Mouse (Mus musculus) liver, embryonic 11.5 days (tissue): ENCODE data around the gene Rps8. TPM values are rescaled to one million over a fixed set of nuclear protein-coding genes. Genes with fewer than 3 reads are reported as not detected.
A peak's percentile ranks its signal among the peaks of the same experiment; 100 is the strongest.

ENCODE experiments used
- ATAC-seq: fragments of 200-750 bp; cut with Nextera tagmentation; replicated peaks from 2 replicates; pipeline ENCODE4 v1.8.0; 2017; ENCODE audit warnings: moderate number of reproducible peaks, mild to moderate bottlenecking, moderate TSS enrichment, moderate library complexity; ENCODE audit not compliant: low FRiP score
- DNase-seq: peaks from one replicate; pipeline ENCODE4 v3.0.0-alpha.2; 2017; ENCODE audit warnings: low spot score
- H3K27ac ChIP-seq: fragments of 300-500 bp; sonication (generic); 2 replicates; pipeline ENCODE4 v1.5.1; 2014; ENCODE audit warnings: mild to moderate bottlenecking, low read depth, low read length, control low read depth
- H3K27me3 ChIP-seq: fragments of 300-500 bp; sonication (generic); replicated peaks from 2 replicates; pipeline ENCODE4 v1.6.1; 2014; ENCODE audit warnings: low read length, mixed read lengths; ENCODE audit not compliant: control insufficient read depth, insufficient read depth
- H3K36me3 ChIP-seq: fragments of 300-500 bp; sonication (generic); 2 replicates; pipeline ENCODE4 v1.6.1; 2014; ENCODE audit warnings: mild to moderate bottlenecking, low read length, moderate library complexity, mixed read lengths; ENCODE audit not compliant: control insufficient read depth, insufficient read depth
- H3K4me1 ChIP-seq: fragments of 300-500 bp; sonication (generic); replicated peaks from 2 replicates; pipeline ENCODE4 v1.6.1; 2014; ENCODE audit warnings: low read length, mixed read lengths; ENCODE audit not compliant: control insufficient read depth, insufficient read depth
- H3K4me2 ChIP-seq: fragments of 300-500 bp; sonication (generic); 2 replicates; pipeline ENCODE4 v1.6.1; 2014; ENCODE audit warnings: mild to moderate bottlenecking, control low read depth, moderate library complexity
- H3K4me3 ChIP-seq: fragments of 300-500 bp; sonication (generic); 2 replicates; pipeline ENCODE4 v1.5.1; 2014; ENCODE audit warnings: low read depth, low read length, control low read depth
- H3K9ac ChIP-seq: fragments of 300-500 bp; sonication (generic); 2 replicates; pipeline ENCODE4 v1.6.1; 2014; ENCODE audit warnings: low read depth, low read length, control low read depth
- H3K9me3 ChIP-seq: fragments of 300-500 bp; sonication (generic); 2 replicates; pipeline ENCODE4 v1.6.1; 2016; ENCODE audit warnings: low read length, inconsistent platforms, mixed read lengths; ENCODE audit not compliant: control insufficient read depth
- WGBS: fragments of 180-500 bp; shearing (Covaris S2); extraction: QIAGEN DNeasy Blood & Tissue Kit; methylation state at CpG from one replicate; pipeline ENCODE4 v1.1.7; 2014; 5-methylcytosine and 5-hydroxymethylcytosine counted together
- polyA plus RNA-seq: library from polyadenylated mRNA; unstranded; fragments of >200 nt; fragmentation: Nextera tagmentation; extraction: Ambion mirVana; gene quantifications from 2 replicates; pipeline ENCODE4 v1.2.1, GENCODE M21; 2014

The Rps8 gene
- polyA plus RNA-seq, 1 experiment from 2014 or later = 1,481 TPM

GRCm38 (mm10) chr4:117124518-117125347 lies 31.3 kb downstream of the Rps8 start:
- H3K36me3 ChIP-seq = peaks cover 3% of the 10 kb centered on the region; the same call in 1 of the 2 replicates
- peak overlapping the region; percentile 38 for H3K4me2 ChIP-seq
- H3K27ac ChIP-seq = peak overlapping the region; percentile 47
- 28% methylated on average over 14 of the region's 14 CpGs for WGBS
- peaks cover 32% of the 10 kb centered on the region for H3K4me1 ChIP-seq
- H3K9ac ChIP-seq = peak overlapping the region; percentile 50
- no peaks in the 10 kb centered on the region for H3K27me3 ChIP-seq
- DNase-seq = peak; percentile 54
- ATAC-seq = no peak
- H3K9me3 ChIP-seq = no peaks in the 10 kb centered on the region
- H3K4me3 ChIP-seq = no peak overlapping the region

- 0 out of 2 replicates have a peak, but pooled peaks cover 2% of the 10 kb centered on the region for H3K36me3 ChIP-seq
- ATAC-seq = no peak
- peak overlapping the region; percentile 38; the same call in 1 of the 2 replicates for H3K4me2 ChIP-seq
- no peak for DNase-seq
- no peak overlapping the region; the same call in 1 of the 2 replicates for H3K27ac ChIP-seq
- 65% methylated on average over 3 of the region's 3 CpGs for WGBS
- no peaks in the 10 kb centered on the region for H3K27me3 ChIP-seq
- H3K9me3 ChIP-seq = no peaks in the 10 kb centered on the region
- H3K4me1 ChIP-seq = peaks cover 35% of the 10 kb centered on the region
- H3K9ac ChIP-seq = peak overlapping the region; percentile 50
- H3K4me3 ChIP-seq = no peak overlapping the region
Observed at GRCm38 (mm10) chr4:117124218-117124517, 31.9 kb downstream of the Rps8 start.

DNA sequence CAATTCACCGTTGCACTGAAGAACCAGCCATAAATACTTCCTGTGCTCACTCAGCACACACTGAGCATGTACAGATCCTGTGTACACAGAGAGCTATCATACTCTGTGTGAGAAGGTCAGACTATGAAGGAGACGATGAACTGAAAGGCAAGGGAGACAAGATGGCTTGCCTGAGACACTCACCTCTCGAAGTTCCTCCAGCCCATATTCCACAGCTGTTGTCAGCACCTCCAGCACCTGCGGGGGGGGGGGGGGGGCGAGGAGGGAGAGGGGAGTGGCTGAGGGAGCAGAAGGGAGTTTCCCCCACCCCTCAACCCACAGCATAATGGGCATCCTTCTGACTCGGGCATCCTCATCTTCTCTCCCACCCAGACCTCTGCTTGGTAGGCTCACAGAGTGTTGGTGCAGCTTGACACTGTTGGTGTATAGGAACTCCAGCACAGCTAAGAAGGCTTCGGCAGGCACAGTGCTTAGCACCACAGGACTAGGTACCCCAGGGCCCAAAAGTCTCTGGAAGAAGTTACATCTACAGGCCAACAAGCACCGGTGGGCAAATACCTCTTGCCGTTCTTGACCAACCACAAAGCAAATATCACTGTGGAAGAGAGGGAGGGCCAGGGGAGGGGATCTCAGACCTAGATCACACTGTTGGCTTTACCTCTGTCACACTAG lies 32.4 kb downstream of the Rps8 start:
- H3K27ac ChIP-seq = no peak overlapping the region
- H3K4me3 ChIP-seq = no peak overlapping the region
- DNase-seq (no peak), ATAC-seq (no peak)
- WGBS = 77% methylated on average over 7 of the region's 9 CpGs
- 0 out of 2 replicates have a peak, but pooled peaks cover 2% of the 10 kb centered on the region for H3K36me3 ChIP-seq
- H3K27me3 ChIP-seq = no peaks in the 10 kb centered on the region
- H3K9ac ChIP-seq = no peak overlapping the region
- H3K9me3 ChIP-seq = no peaks in the 10 kb centered on the region
- no peak overlapping the region for H3K4me2 ChIP-seq
- peaks cover 35% of the 10 kb centered on the region for H3K4me1 ChIP-seq

DNA sequence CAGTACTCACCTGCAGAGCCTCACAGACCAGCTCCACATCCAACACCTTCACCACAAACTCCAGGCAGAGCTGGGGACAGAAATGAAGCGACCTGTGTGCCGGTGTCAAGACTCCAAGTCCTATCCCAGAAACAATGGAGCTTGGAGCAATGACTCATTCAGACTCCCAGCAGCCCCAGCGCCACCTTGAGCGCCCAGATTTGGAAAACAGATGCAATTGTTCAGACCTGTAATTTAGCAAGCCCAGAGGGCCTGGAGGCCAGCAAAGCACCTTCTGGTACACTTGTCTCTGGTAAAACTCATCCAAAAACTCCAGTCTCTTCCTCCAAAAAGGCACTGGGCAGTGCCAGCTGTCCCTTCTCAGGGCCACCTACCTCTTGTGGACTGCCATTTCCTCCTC lies 33.8 kb downstream of the Rps8 start:
- no peak overlapping the region for H3K27ac ChIP-seq
- H3K9ac ChIP-seq = no peak overlapping the region
- H3K9me3 ChIP-seq = no peaks in the 10 kb centered on the region
- ATAC-seq = no peak
- no peak overlapping the region for H3K4me2 ChIP-seq
- WGBS = 91% methylated on average over 4 of the region's 4 CpGs
- no peak for DNase-seq
- H3K27me3 ChIP-seq = no peaks in the 10 kb centered on the region
- H3K4me1 ChIP-seq = peaks cover 35% of the 10 kb centered on the region
- no peaks in the 10 kb centered on the region for H3K36me3 ChIP-seq
- H3K4me3 ChIP-seq = no peak overlapping the region

DNA sequence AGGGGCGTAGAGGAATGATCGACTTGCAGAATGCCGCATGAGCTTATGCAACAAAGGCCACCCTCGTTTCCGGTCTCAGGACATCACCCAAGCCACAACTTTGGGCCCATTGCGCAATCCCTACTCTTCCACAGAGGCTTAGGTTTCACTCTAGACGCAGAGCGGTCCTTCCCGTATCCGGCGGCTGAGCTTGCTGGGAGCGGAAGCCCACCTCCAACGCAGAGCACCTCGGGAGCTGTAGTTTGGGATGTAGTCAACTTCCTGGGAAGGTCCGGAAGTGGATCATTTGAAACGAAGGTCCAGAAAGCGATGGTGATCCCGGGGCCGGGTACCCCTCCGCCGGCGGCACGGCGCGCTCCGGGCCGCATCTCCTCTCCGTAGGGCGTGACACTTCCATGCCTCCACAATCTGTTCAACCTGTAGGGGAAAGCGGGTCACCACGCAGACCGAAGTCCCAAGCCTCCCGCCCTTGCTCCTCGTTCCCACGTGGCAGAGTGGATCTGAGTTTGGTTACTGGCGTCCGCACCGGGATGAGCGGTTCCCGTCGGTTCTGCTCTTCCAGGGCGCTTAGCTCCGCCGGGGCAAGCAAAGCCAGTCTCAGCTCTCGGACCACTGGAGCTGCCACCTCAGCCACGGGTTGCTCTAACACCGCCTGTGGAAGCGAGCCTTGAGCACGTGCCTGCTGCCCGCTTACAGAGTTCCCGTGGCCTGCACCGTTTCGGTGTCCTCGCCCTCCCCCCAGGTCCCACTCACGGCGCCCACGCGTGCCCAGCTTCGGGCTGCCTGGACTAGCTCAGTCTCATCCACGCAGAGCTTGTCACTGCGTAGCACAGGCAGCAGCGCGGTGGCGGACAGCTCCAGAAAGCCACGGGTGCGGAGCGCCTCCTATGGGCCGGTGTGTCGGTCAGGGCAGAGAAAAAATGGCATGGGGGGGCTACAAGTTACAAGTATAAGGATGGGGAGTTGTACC lies 35.3 kb downstream of the Rps8 start:
- DNase-seq (peak; percentile 87), ATAC-seq (peak; percentile 92)
- peak overlapping the region; percentile 70 for H3K4me3 ChIP-seq
- no peaks in the 10 kb centered on the region for H3K36me3 ChIP-seq
- under 1% methylated on average over 69 of the region's 69 CpGs for WGBS
- H3K27me3 ChIP-seq = no peaks in the 10 kb centered on the region
- peak overlapping the region; percentile 99 for H3K4me2 ChIP-seq
- no peaks in the 10 kb centered on the region for H3K9me3 ChIP-seq
- peaks cover 28% of the 10 kb centered on the region for H3K4me1 ChIP-seq
- peak overlapping the region; percentile 86 for H3K27ac ChIP-seq
- H3K9ac ChIP-seq = peak overlapping the region; percentile 87

DNA sequence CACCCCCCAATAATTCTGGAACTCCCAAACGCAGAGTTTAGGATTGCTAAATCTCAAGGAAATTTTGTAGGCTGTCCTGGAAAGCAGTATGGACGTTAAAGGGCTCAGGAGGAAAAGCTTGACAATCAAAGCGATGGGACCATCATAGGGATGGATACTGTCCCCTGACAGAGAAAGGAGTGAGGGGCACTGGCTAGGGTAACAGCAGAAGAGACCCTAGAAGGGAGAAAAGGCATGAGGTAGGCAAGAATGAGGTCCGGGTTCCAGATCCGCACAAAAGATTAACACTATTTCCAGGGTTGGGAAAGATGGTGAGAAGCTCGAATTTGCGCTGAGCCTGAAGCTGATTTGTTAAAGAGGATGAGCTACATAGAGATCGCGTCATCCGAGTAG lies 36.0 kb downstream of the Rps8 start:
- H3K4me2 ChIP-seq = peak overlapping the region; percentile 99
- no peaks in the 10 kb centered on the region for H3K27me3 ChIP-seq
- peak overlapping the region; percentile 70 for H3K4me3 ChIP-seq
- H3K27ac ChIP-seq = peak overlapping the region; percentile 86
- H3K36me3 ChIP-seq = no peaks in the 10 kb centered on the region
- peak overlapping the region; percentile 73 for H3K9ac ChIP-seq
- H3K9me3 ChIP-seq = no peaks in the 10 kb centered on the region
- WGBS = 6% methylated on average over 10 of the region's 10 CpGs
- H3K4me1 ChIP-seq = peaks cover 21% of the 10 kb centered on the region
- no peak for DNase-seq
- no peak; the same call in 1 of the 2 replicates for ATAC-seq

GRCm38 (mm10) chr4:117119636-117120035 lies 36.4 kb downstream of the Rps8 start:
- DNase-seq = no peak
- Histone ChIP-seq H3K9me3 (no peaks in the 10 kb centered on the region), H3K4me1 (peaks cover 17% of the 10 kb centered on the region), H3K9ac (peak overlapping the region; percentile 73), H3K4me2 (peak overlapping the region; percentile 99), H3K4me3 (peak overlapping the region; percentile 70), H3K27ac (peak overlapping the region; percentile 86), H3K27me3 (no peaks in the 10 kb centered on the region), H3K36me3 (no peaks in the 10 kb centered on the region)
- no peak for ATAC-seq
- WGBS = 79% methylated on average over 5 of the region's 5 CpGs

DNA sequence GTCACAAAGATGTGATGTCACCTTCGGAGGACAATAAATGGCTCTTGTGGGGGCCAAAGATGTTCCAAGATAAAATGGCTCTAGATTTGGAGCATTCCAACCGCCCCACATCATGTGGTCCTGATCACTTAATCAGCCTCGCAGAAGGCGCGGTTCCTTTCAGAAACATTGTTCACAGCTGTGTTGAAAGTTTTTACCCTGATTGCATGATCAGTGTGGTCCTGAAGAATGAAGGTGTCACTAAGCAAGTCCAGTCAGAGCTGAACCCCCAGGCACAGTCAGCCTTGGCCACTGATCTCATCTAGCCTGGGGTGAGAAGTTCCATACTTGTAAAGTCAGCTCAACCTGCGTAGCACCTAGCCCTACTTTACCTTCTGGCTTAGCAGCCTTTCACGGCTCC lies 38.1 kb downstream of the Rps8 start:
- WGBS = 91% methylated on average over 7 of the region's 7 CpGs
- no peaks in the 10 kb centered on the region for H3K9me3 ChIP-seq
- H3K4me1 ChIP-seq = peaks cover 9% of the 10 kb centered on the region
- ATAC-seq (no peak), DNase-seq (no peak)
- H3K36me3 ChIP-seq = no peaks in the 10 kb centered on the region
- no peak overlapping the region for H3K9ac ChIP-seq
- no peak overlapping the region for H3K4me3 ChIP-seq
- no peak overlapping the region for H3K4me2 ChIP-seq
- H3K27ac ChIP-seq = no peak overlapping the region
- H3K27me3 ChIP-seq = no peaks in the 10 kb centered on the region
